Mouse (Mus musculus) hindbrain, embryonic 10.5 days (tissue): ENCODE results near the gene Rap1gap. TPM values are rescaled to one million over a fixed set of nuclear protein-coding genes. Genes with fewer than 3 reads are reported as not detected.

Experiments
- DNase-seq: peaks from one replicate; pipeline ENCODE4 v3.0.0-alpha.2; 2017; ENCODE audit warnings: low spot score
- H3K27ac ChIP-seq: fragments of 300-500 bp; sonication (generic); 2 replicates; pipeline ENCODE4 v1.5.1; 2016; ENCODE audit warnings: mild to moderate bottlenecking, moderate library complexity
- H3K27me3 ChIP-seq: fragments of 300-500 bp; sonication (generic); 2 replicates; pipeline ENCODE4 v1.6.1; 2016; ENCODE audit warnings: mild to moderate bottlenecking; ENCODE audit not compliant: poor library complexity, insufficient read depth, severe bottlenecking
- H3K36me3 ChIP-seq: fragments of 300-500 bp; sonication (generic); 2 replicates; pipeline ENCODE4 v1.6.1; 2016; ENCODE audit warnings: mild to moderate bottlenecking, moderate library complexity
- H3K4me1 ChIP-seq: fragments of 300-500 bp; sonication (generic); replicated peaks from 2 replicates; pipeline ENCODE4 v1.6.1; 2016; ENCODE audit warnings: mild to moderate bottlenecking
- H3K4me3 ChIP-seq: fragments of 300-500 bp; sonication (generic); 2 replicates; pipeline ENCODE4 v1.5.1; 2016; ENCODE audit warnings: mild to moderate bottlenecking, moderate library complexity
- H3K9me3 ChIP-seq: fragments of 300-500 bp; sonication (generic); 2 replicates; pipeline ENCODE4 v1.6.1; 2016; ENCODE audit warnings: mild to moderate bottlenecking, moderate library complexity
- WGBS: fragments of 180-500 bp; shearing (Covaris S2); methylation state at CpG from one replicate; pipeline ENCODE4 v1.1.7; 2016; 5-methylcytosine and 5-hydroxymethylcytosine counted together
- polyA plus RNA-seq: library from polyadenylated mRNA; unstranded; fragments of >200 nt; fragmentation: Nextera tagmentation; extraction: Ambion mirVana; gene quantifications from 2 replicates; pipeline ENCODE4 v1.2.1, GENCODE M21; 2016

Rap1gap gene
- polyA plus RNA-seq, 1 experiment from 2014 or later = 13.4 TPM

DNA sequence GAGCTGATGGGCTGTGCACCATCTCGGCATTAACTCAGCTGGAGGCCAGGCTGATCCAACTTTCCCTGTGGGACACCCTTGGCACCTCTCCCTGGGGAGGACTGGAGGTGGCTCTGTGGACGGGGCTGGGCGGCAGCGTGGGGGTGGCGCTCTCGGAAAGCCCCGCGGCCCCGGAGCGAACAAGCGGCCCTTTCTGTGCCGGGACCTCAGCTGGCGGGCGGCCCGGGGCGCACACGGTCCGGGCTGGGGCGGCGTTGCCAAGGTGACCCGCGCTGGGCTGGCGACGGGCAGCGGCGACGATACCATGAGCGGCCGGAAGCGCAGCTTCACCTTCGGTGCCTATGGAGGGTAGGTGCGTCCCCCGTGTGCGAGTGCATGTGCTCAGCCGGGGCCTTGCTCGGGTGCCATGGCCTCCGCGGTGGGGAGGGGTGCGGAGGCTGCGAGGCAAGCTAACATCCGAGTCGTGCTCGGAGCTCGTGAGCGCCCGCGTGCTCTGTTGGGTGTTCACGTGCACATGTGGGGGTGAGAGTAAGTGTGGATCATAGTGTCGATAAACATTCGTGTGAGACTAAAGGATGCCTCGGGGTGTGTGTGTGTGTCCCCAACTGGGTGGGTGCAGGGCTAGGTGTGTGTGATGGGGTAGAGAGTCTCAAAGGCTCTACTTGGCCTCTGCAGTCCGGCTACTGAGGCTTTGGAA is 17.0 kb downstream of the Rap1gap start:
- no peaks in the 10 kb centered on the region for H3K9me3 ChIP-seq
- peak overlapping the region; percentile 49 for H3K4me3 ChIP-seq
- peaks cover 79% of the 10 kb centered on the region for H3K27me3 ChIP-seq
- peak overlapping the region; percentile 72 for H3K27ac ChIP-seq
- peak; percentile 39 for DNase-seq
- H3K4me1 ChIP-seq = peaks cover 44% of the 10 kb centered on the region
- H3K36me3 ChIP-seq = no peaks in the 10 kb centered on the region
- WGBS = 5% methylated on average over 52 of the region's 52 CpGs

DNA sequence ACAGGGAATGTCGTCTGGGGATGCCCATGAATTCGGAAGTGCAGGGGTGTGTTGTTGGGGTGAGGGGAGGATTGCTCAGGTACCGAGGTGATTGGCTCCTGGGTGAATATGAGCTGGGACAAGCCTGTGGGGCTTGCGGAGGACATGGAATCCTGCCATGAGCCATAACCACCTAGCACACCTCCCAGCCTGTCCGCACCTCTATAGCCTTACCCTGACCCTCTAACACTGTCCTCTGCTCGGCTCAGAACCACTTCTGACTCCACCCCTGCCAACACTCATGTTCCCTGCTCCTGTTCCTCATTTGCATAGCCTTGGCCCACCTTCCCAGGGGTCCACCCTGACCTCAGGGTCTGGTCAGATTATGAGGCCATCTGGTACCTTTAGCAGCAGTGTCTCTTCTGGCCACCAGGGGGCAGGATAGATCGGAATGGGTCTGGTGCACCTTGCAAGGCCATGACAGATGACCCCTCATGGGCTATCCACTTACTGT is 18.5 kb downstream of the Rap1gap start:
- H3K27ac ChIP-seq = no peak overlapping the region
- peaks cover 65% of the 10 kb centered on the region for H3K27me3 ChIP-seq
- no peaks in the 10 kb centered on the region for H3K36me3 ChIP-seq
- 42% methylated on average over 7 of the region's 7 CpGs for WGBS
- peak; percentile 63 for DNase-seq
- H3K9me3 ChIP-seq = no peaks in the 10 kb centered on the region
- H3K4me3 ChIP-seq = no peak overlapping the region
- peaks cover 39% of the 10 kb centered on the region for H3K4me1 ChIP-seq

DNA sequence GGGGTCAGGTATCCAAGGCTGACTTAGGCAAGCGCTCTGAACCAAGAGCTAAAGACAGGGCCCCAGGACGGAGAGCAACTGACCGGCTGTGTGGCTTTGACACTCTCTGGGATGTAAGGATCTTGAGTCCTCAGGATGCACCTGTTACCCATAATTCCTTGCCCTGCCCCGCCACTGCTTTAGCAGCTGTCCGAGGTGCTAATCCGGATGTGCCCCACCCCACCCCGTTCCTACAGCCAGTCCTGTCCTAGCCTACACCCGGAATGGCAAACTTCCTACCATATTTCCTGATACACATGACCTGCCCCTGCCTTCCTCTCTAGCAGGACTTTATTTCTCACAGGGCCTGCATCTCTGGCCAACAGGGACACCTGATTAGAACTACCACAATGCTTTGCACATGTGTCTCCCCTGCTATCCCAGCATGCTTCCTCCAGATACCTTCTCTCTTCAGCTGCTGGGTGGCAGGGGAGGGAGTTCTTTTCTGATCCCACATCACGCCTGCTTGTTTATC is 20.4 kb downstream of the Rap1gap start:
- Histone ChIP-seq H3K27ac (no peak overlapping the region), H3K4me3 (no peak overlapping the region), H3K27me3 (peaks cover 49% of the 10 kb centered on the region), H3K9me3 (no peaks in the 10 kb centered on the region), H3K36me3 (no peaks in the 10 kb centered on the region), H3K4me1 (peaks cover 35% of the 10 kb centered on the region)
- WGBS = 38% methylated on average over 9 of the region's 9 CpGs
- no peak for DNase-seq

DNA sequence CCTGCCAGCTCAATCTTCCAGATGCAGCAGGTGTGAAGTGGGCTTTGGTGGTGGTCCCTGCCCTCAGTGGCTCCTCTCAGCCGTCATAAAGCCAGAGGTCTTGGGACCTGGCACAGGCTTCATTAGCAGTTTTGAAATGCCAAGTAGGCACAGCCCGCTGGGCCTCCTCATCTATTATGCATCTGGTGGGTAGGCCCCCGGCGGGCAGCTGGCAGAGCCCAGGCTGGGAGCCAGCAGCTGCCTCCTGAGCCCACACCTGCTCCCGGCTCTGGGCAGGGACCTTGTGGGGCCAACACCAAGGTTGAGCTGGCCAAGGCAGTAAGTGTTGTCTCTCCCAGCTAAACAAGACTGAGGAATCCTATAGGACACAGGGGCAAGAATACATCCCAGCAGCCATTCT is 21.8 kb downstream of the Rap1gap start:
- H3K27me3 ChIP-seq = peaks cover 34% of the 10 kb centered on the region
- no peaks in the 10 kb centered on the region for H3K9me3 ChIP-seq
- no peaks in the 10 kb centered on the region for H3K36me3 ChIP-seq
- WGBS = 79% methylated on average over 5 of the region's 5 CpGs
- no peak for DNase-seq
- H3K4me1 ChIP-seq = peaks cover 21% of the 10 kb centered on the region
- H3K27ac ChIP-seq = no peak overlapping the region
- H3K4me3 ChIP-seq = no peak overlapping the region

DNA sequence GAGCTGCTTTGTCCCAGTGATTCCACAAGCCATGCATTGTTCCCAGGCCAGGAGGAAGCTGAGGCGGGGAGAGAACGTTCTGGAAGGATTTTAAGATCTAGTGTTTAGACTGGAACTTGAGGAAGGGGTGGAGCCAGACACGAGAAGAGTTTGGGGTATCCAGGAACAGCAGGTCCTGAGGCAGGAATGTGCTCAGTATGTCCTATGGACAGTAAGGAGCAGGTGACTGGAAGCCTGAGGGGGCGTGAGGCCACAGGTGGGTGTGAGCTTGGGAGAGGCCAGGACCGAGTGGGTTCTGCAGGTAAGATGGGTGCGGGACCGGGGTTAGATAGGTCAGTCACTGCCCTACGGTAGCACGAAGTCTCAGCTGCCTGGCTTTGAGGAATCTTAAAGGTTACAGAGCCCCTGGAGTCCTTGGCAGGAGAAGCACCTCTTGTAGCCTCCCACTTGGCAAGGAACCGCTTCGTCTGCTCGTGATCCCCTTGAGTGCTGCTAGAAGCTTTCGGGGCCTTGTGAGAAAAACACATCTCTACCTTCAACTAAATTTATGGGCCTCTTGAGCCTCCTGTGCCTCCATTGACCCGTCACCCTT is 22.8 kb downstream of the Rap1gap start:
- H3K27ac ChIP-seq = no peak overlapping the region
- 84% methylated on average over 14 of the region's 14 CpGs for WGBS
- H3K4me3 ChIP-seq = no peak overlapping the region
- H3K4me1 ChIP-seq = peaks cover 11% of the 10 kb centered on the region
- H3K27me3 ChIP-seq = peaks cover 24% of the 10 kb centered on the region
- no peaks in the 10 kb centered on the region for H3K36me3 ChIP-seq
- H3K9me3 ChIP-seq = no peaks in the 10 kb centered on the region
- no peak for DNase-seq

DNA sequence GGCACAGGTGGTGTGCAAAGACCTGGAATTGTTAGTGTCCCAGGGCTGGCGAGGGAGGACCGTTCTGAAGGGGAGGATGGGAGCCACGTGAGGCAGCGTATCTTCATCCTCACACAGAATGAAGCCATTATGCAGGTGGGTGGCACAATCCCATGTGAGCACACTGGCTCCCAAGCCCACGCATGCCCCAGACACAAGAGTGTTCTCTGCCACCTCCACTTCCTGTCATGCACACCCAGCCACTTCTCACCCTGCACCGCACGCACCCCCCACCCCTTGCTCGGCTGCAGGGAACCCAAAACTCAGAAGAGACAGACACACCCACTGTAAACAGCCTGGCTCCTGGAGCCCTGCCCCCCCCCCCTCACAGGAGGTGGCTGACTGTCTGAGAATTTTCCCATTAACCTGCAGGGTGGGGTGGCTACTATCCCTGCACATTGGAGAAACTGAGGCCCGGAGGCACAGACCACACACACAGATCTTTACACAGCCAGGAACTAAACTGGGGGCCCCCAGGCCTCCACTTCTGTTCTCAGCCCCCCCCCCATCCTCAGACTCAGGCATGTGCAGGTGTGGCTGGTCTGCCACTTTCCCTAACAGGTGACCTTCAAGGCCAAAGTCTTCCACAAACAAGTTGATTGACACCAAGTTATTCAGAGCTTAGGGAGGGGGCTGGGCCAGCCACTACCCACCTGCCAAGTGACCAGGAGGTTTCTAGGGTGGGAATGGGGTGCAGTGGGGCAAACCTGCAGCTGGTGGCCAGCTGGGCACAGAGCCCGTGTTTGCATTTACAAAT is 27.8 kb downstream of the Rap1gap start:
- H3K4me3 ChIP-seq = no peak overlapping the region
- WGBS = 84% methylated on average over 10 of the region's 10 CpGs
- no peaks in the 10 kb centered on the region for H3K36me3 ChIP-seq
- no peaks in the 10 kb centered on the region for H3K9me3 ChIP-seq
- peaks cover 5% of the 10 kb centered on the region for H3K4me1 ChIP-seq
- no peak overlapping the region for H3K27ac ChIP-seq
- DNase-seq = no peak
- 0 out of 2 replicates have a peak, but pooled peaks cover 3% of the 10 kb centered on the region for H3K27me3 ChIP-seq

DNA sequence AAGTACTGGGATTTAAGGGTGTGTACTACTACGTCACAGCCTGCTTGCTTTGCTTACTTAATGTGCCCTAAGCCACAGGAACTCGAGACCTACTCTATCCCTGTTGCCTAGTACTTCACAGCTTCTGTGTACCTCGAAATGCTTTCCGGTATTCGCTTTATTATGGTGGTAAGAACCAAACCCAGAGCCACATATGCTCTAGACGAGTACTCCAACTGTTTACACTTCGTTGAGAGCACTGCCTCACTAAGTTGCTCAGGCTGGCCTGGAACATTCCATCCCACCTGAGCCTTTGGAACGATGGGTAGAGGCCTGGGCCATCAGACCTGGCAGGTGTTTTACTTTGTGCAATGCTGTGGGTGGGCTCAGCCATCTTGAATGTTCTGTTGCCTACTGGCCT is 30.8 kb downstream of the Rap1gap start:
- no peak for DNase-seq
- Histone ChIP-seq H3K27ac (no peak overlapping the region), H3K9me3 (no peaks in the 10 kb centered on the region), H3K4me1 (peaks cover 34% of the 10 kb centered on the region), H3K36me3 (no peaks in the 10 kb centered on the region), H3K4me3 (no peak overlapping the region), H3K27me3 (peaks cover 9% of the 10 kb centered on the region; the same call in 1 of the 2 replicates)
- WGBS = 82% methylated on average over 8 of the region's 8 CpGs

DNA sequence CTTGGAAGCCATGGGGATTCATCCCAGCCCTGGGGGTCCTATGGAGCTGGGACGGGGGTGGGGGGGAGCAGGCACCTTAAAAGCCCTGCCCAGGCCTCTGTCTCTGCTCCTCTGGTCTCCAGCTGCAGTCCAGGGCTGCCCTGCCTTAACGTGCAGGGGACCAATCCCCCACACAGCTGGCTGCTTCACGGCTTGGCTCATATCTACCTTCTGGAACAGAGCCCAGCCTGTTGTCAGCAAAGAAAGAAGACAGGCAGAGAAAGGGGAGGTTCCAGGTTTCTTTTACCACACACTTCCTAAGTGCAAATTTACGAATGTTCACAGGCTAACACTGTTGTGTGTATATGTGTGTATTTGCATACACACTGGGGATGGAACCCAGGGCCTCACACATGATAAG is 31.4 kb downstream of the Rap1gap start:
- no peak for DNase-seq
- no peaks in the 10 kb centered on the region for H3K36me3 ChIP-seq
- H3K9me3 ChIP-seq = no peaks in the 10 kb centered on the region
- WGBS = 45% methylated on average over 4 of the region's 4 CpGs
- H3K4me1 ChIP-seq = peaks cover 34% of the 10 kb centered on the region
- no peak overlapping the region for H3K4me3 ChIP-seq
- no peak overlapping the region for H3K27ac ChIP-seq
- H3K27me3 ChIP-seq = peaks cover 9% of the 10 kb centered on the region; the same call in 1 of the 2 replicates

DNA sequence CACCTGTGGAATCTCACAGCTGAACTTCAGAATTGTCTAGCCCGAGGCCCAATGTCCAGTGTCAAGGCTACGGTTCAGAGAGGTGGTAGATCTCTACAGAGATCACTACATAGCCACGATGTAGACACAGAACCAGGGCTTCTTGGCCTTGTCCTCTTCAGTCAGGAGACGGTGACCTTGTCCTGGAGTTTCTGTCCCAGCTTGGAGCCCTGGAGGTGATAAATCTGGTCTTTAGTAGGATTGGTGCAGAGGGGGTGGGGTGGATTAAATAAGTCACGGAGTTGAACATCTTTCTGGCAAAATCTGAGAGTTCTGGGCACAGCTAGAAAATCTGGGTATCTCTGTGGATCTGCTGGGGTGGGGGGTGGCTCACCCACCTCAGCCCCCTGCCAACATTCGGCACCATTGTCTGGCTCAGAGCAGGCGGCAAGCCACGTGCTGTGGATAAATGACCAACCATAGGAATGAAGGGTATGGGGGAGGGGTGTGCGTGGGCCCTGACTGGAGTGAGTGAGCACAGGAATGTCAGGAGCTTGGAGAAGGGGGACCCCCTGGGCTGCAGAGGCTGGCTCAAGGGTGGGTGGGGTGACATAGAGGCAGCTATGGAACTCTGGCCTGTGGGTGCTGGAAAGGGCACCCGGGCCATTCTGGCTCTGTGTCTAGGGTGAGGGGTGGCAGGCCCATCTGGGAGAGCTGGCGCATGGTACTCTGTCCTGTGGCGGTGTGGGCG is 32.8 kb downstream of the Rap1gap start:
- H3K27ac ChIP-seq = peak overlapping the region; percentile 53; the same call in 1 of the 2 replicates
- H3K4me1 ChIP-seq = peaks cover 43% of the 10 kb centered on the region
- H3K27me3 ChIP-seq = peaks cover 9% of the 10 kb centered on the region; the same call in 1 of the 2 replicates
- H3K36me3 ChIP-seq = no peaks in the 10 kb centered on the region
- no peak overlapping the region for H3K4me3 ChIP-seq
- 75% methylated on average over 13 of the region's 13 CpGs for whole genome bisulfite sequencing
- no peaks in the 10 kb centered on the region for H3K9me3 ChIP-seq
- DNase-seq = no peak

DNA sequence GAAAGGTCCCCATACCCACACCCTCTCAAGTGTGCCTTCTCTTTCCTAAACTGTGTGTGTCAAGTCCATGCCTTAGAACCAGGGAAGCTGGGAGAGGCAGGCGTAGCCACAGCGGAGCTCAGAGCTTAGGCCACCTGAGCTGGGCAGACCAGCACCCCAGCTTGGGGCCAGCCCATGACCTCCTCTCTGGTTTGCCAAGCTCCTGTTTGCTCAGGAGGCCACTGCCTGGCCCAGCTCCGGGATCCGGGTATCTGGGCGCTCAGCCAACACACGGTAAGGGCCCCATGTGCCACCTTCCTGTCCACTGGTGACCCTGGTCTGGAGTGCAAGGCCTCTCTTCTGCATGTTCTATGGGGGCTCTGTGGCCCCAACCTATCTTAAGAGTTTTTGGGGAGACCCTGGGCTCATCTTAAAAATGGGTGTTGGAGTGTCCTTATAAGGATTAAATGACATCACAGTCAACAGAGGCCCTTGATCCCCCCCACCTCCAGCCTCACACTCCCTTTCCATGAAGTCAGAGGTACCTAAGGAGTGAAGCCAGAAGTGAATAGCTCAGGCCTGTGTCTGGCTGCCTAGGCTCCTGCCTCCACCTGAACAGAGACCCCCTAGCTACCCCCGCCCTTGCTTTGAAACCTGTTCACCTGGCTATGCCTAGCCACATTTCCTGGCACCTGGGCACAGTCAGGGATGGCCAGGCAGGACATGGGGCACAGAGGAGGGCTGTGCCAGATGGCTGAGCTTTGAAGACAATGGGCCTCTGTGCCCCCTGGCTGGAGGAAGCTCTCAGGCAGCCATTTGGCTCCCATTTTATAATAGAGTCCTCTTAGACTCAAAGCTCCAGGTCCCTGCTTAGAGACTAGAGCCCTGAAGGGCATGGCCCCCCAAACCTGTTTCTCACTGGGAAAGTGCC is 33.8 kb downstream of the Rap1gap start:
- peaks cover 43% of the 10 kb centered on the region for H3K4me1 ChIP-seq
- no peaks in the 10 kb centered on the region for H3K36me3 ChIP-seq
- no peak for DNase-seq
- no peak overlapping the region for H3K4me3 ChIP-seq
- 93% methylated on average over 7 of the region's 7 CpGs for WGBS
- no peaks in the 10 kb centered on the region for H3K9me3 ChIP-seq
- H3K27me3 ChIP-seq = peaks cover 9% of the 10 kb centered on the region; the same call in 1 of the 2 replicates
- peak overlapping the region; percentile 19 for H3K27ac ChIP-seq
